Mouse (Mus musculus): ENCODE data around the gene Klrb1b.

DNA sequence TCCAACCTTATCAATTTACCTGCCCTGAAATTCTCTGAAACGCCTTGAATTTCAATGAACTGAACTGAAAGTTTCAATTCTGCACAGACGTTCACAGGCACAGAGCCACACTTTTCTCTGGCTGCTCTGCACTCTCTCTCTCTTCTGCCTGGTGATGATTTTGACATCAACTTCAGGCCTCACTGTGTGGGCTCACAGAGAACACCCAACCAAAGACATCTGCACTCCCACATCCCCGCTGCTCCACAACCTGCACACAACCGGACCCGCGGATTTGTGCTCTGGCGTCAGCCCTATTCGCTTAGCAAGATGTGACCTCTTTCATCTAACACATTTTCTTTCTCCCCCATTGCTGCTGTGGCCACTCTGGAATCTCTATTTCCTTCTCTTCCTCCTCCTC is 18.0 kb upstream of the Klrb1b start:
- no peak for TF ChIP-seq POLR2A (IDR thresholded peaks at IDR 0.05; ENCODE audit: insufficient read depth, low read depth, low read length)
- no peak for TF ChIP-seq CTCF (IDR thresholded peaks at IDR 0.05; ENCODE audit: insufficient read depth, low read depth, low read length)

All from olfactory bulb, adult 2 months (tissue).